Mouse (Mus musculus): Measurements from ENCODE around the gene Wdfy3. TPM values are rescaled to one million over a fixed set of nuclear protein-coding genes. Genes with fewer than 3 reads are reported as not detected.

Gene Wdfy3
- total RNA-seq, 4 experiments from 2014 or later: 117 to 149 (median 125) TPM

- DNase-seq (ENCODE audit: low spot score in 2 of 2): no peak
These were observed 14.5 kb downstream of the Wdfy3 start for GRCm38 (mm10) chr5:102055130-102055641.

- no peak for DNase-seq (ENCODE audit: low spot score in 2 of 2)
These were observed 15.1 kb downstream of the Wdfy3 start for GRCm38 (mm10) chr5:102054511-102055093.

- DNase-seq (ENCODE audit: low spot score in 2 of 2): no peak
These were observed 16.8 kb downstream of the Wdfy3 start for GRCm38 (mm10) chr5:102052906-102053305.

- DNase-seq (ENCODE audit: low spot score in 2 of 2): no peak
These were observed 17.3 kb downstream of the Wdfy3 start for GRCm38 (mm10) chr5:102052465-102052864.

GRCm38 (mm10) chr5:102050677-102051076 is 19.0 kb downstream of the Wdfy3 start:
- DNase-seq (ENCODE audit: low spot score in 2 of 2): no peak

GRCm38 (mm10) chr5:102048416-102048815 is 21.3 kb downstream of the Wdfy3 start:
- no peak for DNase-seq (ENCODE audit: low spot score in 2 of 2)

- DNase-seq (ENCODE audit: low spot score in 2 of 2): no peak
These were observed 23.1 kb downstream of the Wdfy3 start for GRCm38 (mm10) chr5:102046617-102047116.

GRCm38 (mm10) chr5:102045636-102046616 is 23.8 kb downstream of the Wdfy3 start:
- no peak for DNase-seq (ENCODE audit: low spot score in 2 of 2)

GRCm38 (mm10) chr5:102045177-102045576 is 24.5 kb downstream of the Wdfy3 start:
- no peak for DNase-seq (ENCODE audit: low spot score in 2 of 2)

GRCm38 (mm10) chr5:102033281-102033680 is 36.4 kb downstream of the Wdfy3 start:
- no peak for DNase-seq (ENCODE audit: low spot score in 2 of 2)

- DNase-seq (ENCODE audit: low spot score in 2 of 2): peak in 1 of 2 experiments; percentile 41
These were observed 37.0 kb downstream of the Wdfy3 start for GRCm38 (mm10) chr5:102032594-102033240.

GRCm38 (mm10) chr5:102032191-102032590 is 37.5 kb downstream of the Wdfy3 start:
- DNase-seq (ENCODE audit: low spot score in 2 of 2): no peak

- no peak for DNase-seq (ENCODE audit: low spot score in 2 of 2)
These were observed 46.3 kb downstream of the Wdfy3 start for GRCm38 (mm10) chr5:102023376-102023775.

- DNase-seq (ENCODE audit: low spot score in 2 of 2): no peak
These were observed 47.5 kb downstream of the Wdfy3 start for GRCm38 (mm10) chr5:102022018-102022898.

GRCm38 (mm10) chr5:102014235-102014634 is 55.5 kb downstream of the Wdfy3 start:
- no peak for DNase-seq (ENCODE audit: low spot score in 2 of 2)

GRCm38 (mm10) chr5:102013781-102014180 is 55.9 kb downstream of the Wdfy3 start:
- DNase-seq (ENCODE audit: low spot score in 2 of 2): no peak

GRCm38 (mm10) chr5:102010961-102011360 is 58.8 kb downstream of the Wdfy3 start:
- no peak for DNase-seq (ENCODE audit: low spot score in 2 of 2)

GRCm38 (mm10) chr5:102009606-102010005 is 60.1 kb downstream of the Wdfy3 start:
- no peak for DNase-seq (ENCODE audit: low spot score in 2 of 2)

GRCm38 (mm10) chr5:102008712-102009111 is 61.0 kb downstream of the Wdfy3 start:
- no peak for DNase-seq (ENCODE audit: low spot score in 2 of 2)

GRCm38 (mm10) chr5:102006218-102006941 is 63.3 kb downstream of the Wdfy3 start:
- no peak for DNase-seq (ENCODE audit: low spot score in 2 of 2)
